Mouse (Mus musculus) embryonic fibroblast, embryonic 13.5 days (primary cell): ENCODE results near the gene Lrrc1. TPM values are rescaled to one million over a fixed set of nuclear protein-coding genes. Genes with fewer than 3 reads are reported as not detected.

ENCODE experiments used
- H3K27ac ChIP-seq: 2 replicates; pipeline ENCODE4 v1.5.1; 2012; ENCODE audit warnings: low read length, control low read depth, inconsistent platforms; ENCODE audit not compliant: insufficient read depth
- H3K4me1 ChIP-seq: 2 replicates; pipeline ENCODE4 v1.6.1; 2011; ENCODE audit warnings: low read length; ENCODE audit not compliant: control insufficient read depth, insufficient read depth
- H3K4me3 ChIP-seq: 2 replicates; pipeline ENCODE4 v1.5.1; 2011; ENCODE audit warnings: mild to moderate bottlenecking, control low read depth, low read length; ENCODE audit not compliant: insufficient read depth
- CTCF ChIP-seq: IDR thresholded peaks from 2 replicates; pipeline ENCODE4 v1.5.1; 2011; ENCODE audit warnings: mild to moderate bottlenecking, control low read depth, low read length, moderate library complexity, borderline replicate concordance; ENCODE audit not compliant: insufficient read depth
- POLR2A ChIP-seq: IDR thresholded peaks from 2 replicates; pipeline ENCODE4 v1.6.1; 2011; ENCODE audit warnings: low read depth, mild to moderate bottlenecking, control low read depth, low read length, moderate library complexity
- polyA plus RNA-seq: library from polyadenylated mRNA; stranded (reverse); fragments of >200 nt; gene quantifications from 2 replicates; pipeline ENCODE4 v1.2.4, GENCODE M21; 2011; ENCODE audit warnings: low read depth; ENCODE audit not compliant: missing spikeins, insufficient read length

Gene Lrrc1
- polyA plus RNA-seq, 1 experiment, result 9.1 TPM

DNA sequence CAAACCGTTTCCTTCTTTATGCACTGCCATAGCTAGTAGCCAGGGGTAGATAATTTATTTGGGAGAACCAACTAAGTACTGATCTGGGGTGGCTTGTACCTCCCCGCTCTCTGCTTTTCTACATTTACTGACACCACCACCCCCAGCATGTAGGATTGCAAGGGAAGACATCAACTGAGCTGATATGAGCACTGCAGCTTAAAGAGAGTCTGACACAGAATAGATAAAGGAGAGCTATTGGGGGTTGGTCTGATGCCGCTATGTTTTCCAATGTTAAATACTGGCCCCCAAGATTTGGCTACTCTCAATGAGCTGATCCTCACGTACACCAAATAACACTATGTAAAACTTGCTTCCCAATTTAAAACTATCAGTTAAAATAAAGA lies 124.5 kb downstream of the Lrrc1 start:
- Histone ChIP-seq H3K27ac (no peak overlapping the region), H3K4me1 (no peaks in the 10 kb centered on the region), H3K4me3 (no peak overlapping the region)
- TF ChIP-seq CTCF (no peak), POLR2A (no peak)

DNA sequence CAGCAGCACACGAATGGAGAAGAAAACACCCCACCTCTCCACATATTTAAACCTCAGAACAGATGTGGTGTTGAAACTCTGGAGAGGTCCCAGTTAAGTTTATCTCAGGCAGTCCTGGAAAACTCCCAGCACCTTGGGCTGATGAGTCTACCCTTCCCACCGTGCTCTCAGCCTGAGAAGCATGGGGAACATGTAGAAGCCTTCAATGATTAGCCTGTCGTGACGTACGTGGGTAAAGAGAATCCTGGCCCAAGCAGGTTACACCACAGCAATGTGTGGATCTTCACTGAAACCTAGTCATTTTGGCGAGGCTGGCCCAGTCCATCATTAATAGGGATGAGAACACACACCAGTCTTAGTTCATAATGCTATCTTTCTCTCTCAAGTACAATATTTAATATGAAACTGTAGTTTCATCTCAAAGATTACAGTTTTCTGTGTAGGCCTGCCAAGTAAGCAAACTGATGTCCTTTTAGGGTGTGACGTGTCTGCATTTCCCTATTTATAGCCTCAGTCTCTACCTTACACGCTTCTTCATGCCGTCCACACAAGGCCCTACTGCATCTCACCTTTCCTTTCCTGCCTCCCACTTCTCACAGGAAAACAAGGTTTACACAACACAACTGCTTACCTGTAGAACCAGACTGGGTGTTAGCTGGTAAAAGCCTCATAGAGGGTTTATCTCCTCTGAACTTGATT lies 125.0 kb downstream of the Lrrc1 start:
- no peaks in the 10 kb centered on the region for H3K4me1 ChIP-seq
- H3K4me3 ChIP-seq, result no peak overlapping the region
- TF ChIP-seq CTCF, result no peak
- TF ChIP-seq POLR2A, result no peak
- H3K27ac ChIP-seq, result no peak overlapping the region

DNA sequence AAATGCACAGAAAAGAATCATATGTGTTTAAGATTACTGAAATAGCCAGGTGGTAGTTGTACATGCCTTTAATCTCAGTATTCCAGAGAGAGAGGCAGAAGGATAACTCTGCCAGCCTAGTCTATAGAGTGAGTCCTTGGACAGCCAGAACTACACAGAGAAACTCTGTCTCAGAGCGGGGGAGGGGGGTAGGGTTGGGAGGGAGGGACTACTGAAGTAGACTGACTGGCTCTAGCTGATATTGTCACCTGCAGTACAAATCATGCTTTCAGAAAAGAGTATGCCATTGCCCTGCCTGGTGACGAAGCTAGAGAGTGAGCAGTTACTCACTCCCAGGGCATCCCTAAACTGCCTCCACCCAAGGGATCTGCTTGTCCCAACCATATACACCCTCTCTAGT lies 125.9 kb downstream of the Lrrc1 start:
- Histone ChIP-seq H3K27ac (no peak overlapping the region), H3K4me1 (no peaks in the 10 kb centered on the region), H3K4me3 (no peak overlapping the region)
- TF ChIP-seq CTCF (no peak), POLR2A (no peak)

DNA sequence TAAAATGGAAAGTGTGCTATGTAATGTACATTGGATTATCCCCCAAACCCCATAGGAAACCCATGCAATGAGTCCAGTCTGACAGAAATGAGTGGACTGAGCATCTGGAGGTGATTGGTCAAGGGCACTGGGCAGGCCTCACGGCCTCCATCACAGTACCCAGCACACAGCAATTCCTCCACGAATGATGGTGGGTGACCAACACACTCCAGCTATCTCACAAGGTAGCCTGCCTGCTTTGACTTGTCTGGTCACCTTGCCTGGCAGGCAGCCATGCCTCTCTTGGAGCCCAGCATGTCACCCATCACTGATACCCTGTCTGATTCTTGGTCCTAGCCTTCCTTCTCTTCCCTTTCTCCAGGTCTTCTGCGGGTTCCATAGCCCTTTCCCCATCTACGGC lies 128.2 kb downstream of the Lrrc1 start:
- TF ChIP-seq POLR2A (no peak), CTCF (no peak)
- no peaks in the 10 kb centered on the region for H3K4me1 ChIP-seq
- no peak overlapping the region for H3K27ac ChIP-seq
- H3K4me3 ChIP-seq, result no peak overlapping the region

DNA sequence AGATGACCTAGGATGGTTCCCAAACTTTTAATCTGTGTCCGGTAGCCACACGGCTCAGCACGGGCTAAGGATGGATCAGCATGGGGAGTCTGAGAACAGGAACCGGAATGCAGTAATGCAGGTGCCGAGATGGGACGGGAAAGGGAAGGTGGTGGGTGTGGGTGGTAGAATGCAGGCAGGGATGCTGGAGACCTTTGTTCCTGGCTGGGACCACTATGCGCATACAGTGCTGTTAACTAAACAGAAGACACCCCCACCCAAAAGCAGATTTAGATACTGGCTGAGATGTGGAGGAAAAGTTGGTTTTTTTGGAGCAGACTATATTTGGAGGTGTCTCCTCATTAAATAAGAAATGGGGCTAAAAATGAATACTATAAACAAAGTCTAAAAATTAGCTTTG lies 128.7 kb downstream of the Lrrc1 start:
- H3K4me1 ChIP-seq, result no peaks in the 10 kb centered on the region; the same call in 1 of the 2 replicates
- TF ChIP-seq CTCF (no peak), POLR2A (no peak)
- no peak overlapping the region for H3K4me3 ChIP-seq
- no peak overlapping the region for H3K27ac ChIP-seq

DNA sequence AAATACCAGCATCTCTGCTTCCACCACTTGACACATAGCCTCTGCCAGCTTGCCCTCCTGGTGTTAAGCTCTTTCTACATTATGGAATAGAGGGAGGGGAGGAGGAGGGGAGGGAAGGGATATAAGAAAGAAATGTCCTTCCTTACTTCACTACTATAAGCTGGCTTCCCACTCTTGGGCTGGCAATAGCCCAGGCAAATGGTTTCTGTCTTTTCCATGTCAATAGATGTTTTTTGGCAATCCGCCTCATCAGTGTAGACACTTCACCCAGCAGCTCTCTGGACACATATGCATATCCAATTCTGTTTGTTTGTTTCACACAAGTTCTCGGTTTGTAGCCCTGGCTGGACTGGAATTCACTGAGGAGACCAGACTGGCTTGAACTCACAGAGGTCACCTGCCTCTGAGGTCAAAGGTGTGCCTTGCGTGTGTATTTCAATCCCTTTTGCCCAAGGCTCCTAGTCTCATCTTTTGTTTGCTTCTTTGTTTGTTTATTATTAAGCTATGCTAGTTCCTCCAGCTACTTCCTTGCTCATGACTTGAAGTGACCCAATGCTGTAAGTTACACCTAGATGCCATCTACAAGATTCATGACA lies 132.7 kb downstream of the Lrrc1 start:
- Histone ChIP-seq H3K4me3 (no peak overlapping the region), H3K4me1 (no peaks in the 10 kb centered on the region; the same call in 1 of the 2 replicates), H3K27ac (no peak overlapping the region)
- TF ChIP-seq POLR2A (no peak), CTCF (no peak)

DNA sequence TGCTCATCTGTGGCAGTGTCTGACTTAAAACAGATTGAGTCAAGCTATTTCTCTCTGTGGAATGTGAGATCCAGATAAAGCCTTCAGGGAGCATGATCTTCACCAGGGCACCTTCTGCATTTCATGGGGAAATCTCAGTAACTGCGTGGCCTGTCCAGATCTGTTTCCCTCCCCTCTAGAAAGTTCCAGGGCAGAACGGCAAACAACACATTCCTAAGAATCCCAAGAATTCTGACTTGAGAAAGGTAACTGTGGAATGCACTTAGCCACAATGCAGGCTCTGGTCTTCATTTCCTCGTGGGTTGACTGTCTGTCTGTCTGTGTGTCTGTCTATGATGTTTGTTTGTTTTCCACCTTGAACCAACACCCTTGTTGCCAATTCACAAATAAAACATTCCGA lies 133.7 kb downstream of the Lrrc1 start:
- no peak overlapping the region for H3K27ac ChIP-seq
- TF ChIP-seq POLR2A (no peak), CTCF (no peak)
- no peak overlapping the region for H3K4me3 ChIP-seq
- H3K4me1 ChIP-seq, result no peaks in the 10 kb centered on the region; the same call in 1 of the 2 replicates

DNA sequence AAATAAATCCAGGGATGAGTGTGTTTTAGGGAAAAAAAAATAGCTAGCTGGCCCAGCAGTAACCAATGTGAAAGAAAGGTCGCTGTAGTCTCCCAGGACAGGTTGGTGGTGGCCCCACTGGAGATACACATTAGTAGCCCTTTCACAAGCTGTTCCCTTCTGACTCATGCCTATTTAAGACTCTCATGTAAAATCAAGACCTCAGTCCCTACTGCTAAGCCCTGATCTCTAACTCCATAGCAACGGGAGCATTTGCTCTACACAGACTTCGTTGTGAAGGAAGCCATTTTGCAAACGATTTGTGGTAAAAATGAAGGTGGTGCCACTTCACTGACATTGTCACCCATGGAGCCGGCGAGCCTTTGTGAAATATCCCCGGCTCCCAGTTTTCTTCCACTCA lies 134.1 kb downstream of the Lrrc1 start:
- TF ChIP-seq POLR2A (no peak), CTCF (no peak)
- H3K4me3 ChIP-seq, result no peak overlapping the region

DNA sequence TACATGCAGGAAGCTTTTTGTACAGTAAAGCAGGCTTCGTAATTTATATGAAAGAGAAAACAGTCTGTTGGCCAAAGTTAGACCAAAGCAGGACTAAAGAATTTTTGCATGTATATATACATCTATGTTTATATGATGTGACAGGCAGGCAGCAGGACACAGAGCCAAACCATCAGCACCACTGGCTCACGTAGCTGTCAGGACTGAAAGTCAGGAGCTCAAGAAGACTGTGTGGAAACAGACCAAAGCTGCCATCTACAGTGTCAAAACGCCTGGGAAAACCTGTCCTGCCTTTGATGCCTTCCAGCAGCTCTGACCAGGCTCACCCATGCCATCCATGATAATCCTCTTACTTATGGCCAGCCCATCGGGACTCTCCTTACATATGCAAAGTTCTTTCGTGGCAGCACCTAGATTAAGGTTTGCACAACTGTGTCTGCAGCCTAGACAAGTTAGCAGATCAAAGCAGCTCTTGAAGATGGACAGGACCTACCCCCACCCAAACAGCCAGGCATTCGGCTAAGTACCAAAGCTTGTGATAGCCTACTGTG lies 136.5 kb downstream of the Lrrc1 start:
- no peak for TF ChIP-seq POLR2A
- no peak overlapping the region for H3K27ac ChIP-seq
- no peak overlapping the region for H3K4me3 ChIP-seq
- H3K4me1 ChIP-seq, result no peaks in the 10 kb centered on the region; the same call in 1 of the 2 replicates

More for the DNA sequence above, 134.1 kb downstream of the Lrrc1 start:
- Histone ChIP-seq H3K4me1 (no peaks in the 10 kb centered on the region; the same call in 1 of the 2 replicates), H3K27ac (no peak overlapping the region)

DNA sequence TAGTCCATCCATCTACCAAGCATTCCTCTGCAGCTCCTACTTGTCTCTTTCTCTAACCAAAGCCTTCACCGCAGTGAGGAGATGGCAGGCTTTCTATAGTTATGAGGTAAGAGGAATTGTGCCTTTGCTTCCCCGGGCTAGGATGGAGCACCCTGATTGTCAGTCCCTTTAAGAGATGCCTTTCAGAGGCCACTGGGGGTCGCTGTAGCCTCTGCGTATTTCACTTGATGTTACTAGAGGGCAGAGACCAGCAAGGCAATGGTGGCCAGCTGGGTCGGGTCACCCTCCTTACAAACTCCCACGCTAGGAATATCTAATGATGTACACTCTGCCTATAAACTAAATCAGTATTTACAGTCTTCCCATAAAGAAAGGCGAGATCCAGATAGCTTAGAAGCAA lies 137.8 kb downstream of the Lrrc1 start:
- TF ChIP-seq CTCF, result no peak
- TF ChIP-seq POLR2A, result no peak
- H3K4me1 ChIP-seq, result no peaks in the 10 kb centered on the region; the same call in 1 of the 2 replicates
- H3K27ac ChIP-seq, result no peak overlapping the region
- no peak overlapping the region for H3K4me3 ChIP-seq
